Comparison of ENCODE assay signal across 15 mouse cellular contexts in the genomic region with DNA sequence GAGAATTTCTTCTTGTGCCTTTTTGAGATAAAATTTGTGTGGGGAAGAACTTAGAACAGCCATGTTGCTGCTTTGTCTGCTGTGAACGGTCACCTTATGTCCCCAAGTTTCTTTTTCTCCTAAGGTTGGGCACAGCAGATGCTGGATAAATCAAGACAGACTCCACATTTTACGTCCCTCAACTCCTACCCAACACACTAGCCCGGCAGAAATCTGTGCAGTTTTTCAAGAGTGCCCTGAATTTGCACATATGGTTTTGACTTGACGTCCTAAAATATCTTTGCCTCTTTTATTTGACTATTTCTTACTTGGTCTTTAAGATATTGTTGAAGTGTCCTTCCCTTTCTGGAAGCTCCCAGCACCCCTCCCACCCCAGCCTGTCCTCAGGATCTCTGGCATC.
A peak's percentile ranks its signal among the peaks of the same experiment; 100 is the strongest.
DNase-seq lines count a peak whose midpoint lies in the region; ATAC-seq lines count a peak whose summit lies in the region.
"Had no signal": no experiment of that assay in that cellular context is flagged by ENCODE, and none has a peak within 500 bp of the region (broad histone marks: within the 10 kb centered on the region; RNA-seq: fewer than 3 reads in every experiment).

No protein-coding gene starts in this region.

- ATAC-seq in erythroid progenitor cell, adult 5-6 weeks (replicated peaks; ENCODE audit: low FRiP score, poor library complexity, severe bottlenecking): no peak
- ATAC-seq: activated CD4-positive, CD25-positive, alpha-beta regulatory T cell, adult 4 months; forebrain, embryonic 14.5 days; forebrain, postnatal 0 days had no signal

- peak; percentile 55 for DNase-seq in heart, adult 11 months
- DNase-seq in heart, adult 18-20 months: no peak
- peak; percentile 52 for DNase-seq in right cerebral cortex, adult 18-20 months
- DNase-seq in right cerebral cortex, postnatal 4 days: no peak
- DNase-seq in telencephalon, adult 2 months (ENCODE audit: low read depth, low spot score): peak; percentile 69
- DNase-seq: adrenal gland, adult 8-10 months; adrenal gland, postnatal 25 days; cerebellum, adult 18-20 months; cerebellum, adult 9-10 months; cerebellum, postnatal 14 days; forebrain, postnatal 0 days; gastrocnemius, postnatal 25 days had no signal

Comparison
In these comparisons a context has a peak if more than half of its experiments do, and no peak if none do; other contexts are left out.
1. DNase-seq: peak in heart, adult 11 months (single experiment), right cerebral cortex, adult 18-20 months (single experiment) and telencephalon, adult 2 months (single experiment); none in heart, adult 18-20 months (0 of 2) and right cerebral cortex, postnatal 4 days (single experiment).